Mouse (Mus musculus): Measurements from ENCODE around the gene Slc25a21.

Gene Slc25a21

GRCm38 (mm10) chr12:56727631-56728030, 469.6 kb downstream of the Slc25a21 start:
- no peak for DNase-seq

- no peak for DNase-seq
These were observed 478.6 kb downstream of the Slc25a21 start for GRCm38 (mm10) chr12:56718707-56719051.

GRCm38 (mm10) chr12:56717971-56718706, 479.1 kb downstream of the Slc25a21 start:
- no peak for DNase-seq

GRCm38 (mm10) chr12:56701004-56701403, 496.3 kb downstream of the Slc25a21 start:
- DNase-seq, result no peak

GRCm38 (mm10) chr12:56699915-56700900, 497.1 kb downstream of the Slc25a21 start:
- no peak for DNase-seq

- DNase-seq, result no peak
These were observed 497.9 kb downstream of the Slc25a21 start for GRCm38 (mm10) chr12:56699351-56699750.

- no peak for DNase-seq
These were observed 498.9 kb downstream of the Slc25a21 start for GRCm38 (mm10) chr12:56698191-56698980.

GRCm38 (mm10) chr12:56697785-56698184, 499.5 kb downstream of the Slc25a21 start:
- DNase-seq, result no peak

GRCm38 (mm10) chr12:56697011-56697740, 500.1 kb downstream of the Slc25a21 start:
- DNase-seq, result no peak

GRCm38 (mm10) chr12:56696174-56697010, 500.9 kb downstream of the Slc25a21 start:
- no peak for DNase-seq

GRCm38 (mm10) chr12:56695358-56696173, 501.7 kb downstream of the Slc25a21 start:
- DNase-seq, result peak; percentile 74

GRCm38 (mm10) chr12:56694936-56695335, 502.3 kb downstream of the Slc25a21 start:
- DNase-seq, result no peak

- no peak for DNase-seq
These were observed 502.9 kb downstream of the Slc25a21 start for GRCm38 (mm10) chr12:56694361-56694760.

GRCm38 (mm10) chr12:56693411-56694098, 503.7 kb downstream of the Slc25a21 start:
- no peak for DNase-seq

GRCm38 (mm10) chr12:56692536-56692935, 504.7 kb downstream of the Slc25a21 start:
- no peak for DNase-seq

GRCm38 (mm10) chr12:56691427-56692079, 505.7 kb downstream of the Slc25a21 start, which contains the start of gene Pax9:
Gene Pax9, plus strand, starts transcription at chr12:56691767.
- no peak for DNase-seq

GRCm38 (mm10) chr12:56691001-56691400, 506.3 kb downstream of the Slc25a21 start:
- no peak for DNase-seq

GRCm38 (mm10) chr12:56690366-56690765, 506.9 kb downstream of the Slc25a21 start:
- no peak for DNase-seq

- DNase-seq, result peak; percentile 59
These were observed 507.5 kb downstream of the Slc25a21 start for GRCm38 (mm10) chr12:56689736-56690135.
